Mouse (Mus musculus) ES-E14 (cell line): ENCODE measurements at regions not wholly inside any gene's neighbourhood (a gene's known extent, or its start where the extent isn't known, plus 50 kb on each side); places are given as distances from the start of the nearest gene placed in this dataset.

ENCODE experiments used
- DNase-seq: peaks from one replicate; pipeline ENCODE4 v3.0.0-alpha.2; 2013; ENCODE audit warnings: low read depth, low spot score
- H3K27ac ChIP-seq: 2 replicates; pipeline ENCODE4 v1.5.1; 2012; ENCODE audit warnings: low read depth, mild to moderate bottlenecking, low read length, moderate library complexity, mixed read lengths; ENCODE audit not compliant: poor library complexity, insufficient read depth, severe bottlenecking
- H3K36me3 ChIP-seq: 2 replicates; pipeline ENCODE4 v1.6.1; 2012; ENCODE audit warnings: mild to moderate bottlenecking, low read length, moderate library complexity, mixed read lengths; ENCODE audit not compliant: control insufficient read depth, poor library complexity, insufficient read depth, severe bottlenecking
- H3K4me1 ChIP-seq, 2 experiments: fragments of 150-350 bp in 1 of 2; sonication (generic) in 1 of 2; 2 replicates each; pipeline ENCODE4 v1.6.1; 2012; ENCODE audit warnings: low read length in 2 of 2, mild to moderate bottlenecking in 1 of 2, mixed read lengths in 1 of 2; ENCODE audit not compliant: control insufficient read depth in 2 of 2, insufficient read depth in 2 of 2, poor library complexity in 1 of 2
- H3K4me3 ChIP-seq, 2 experiments: fragments of 150-350 bp in 1 of 2; sonication (generic) in 1 of 2; 2 replicates each; pipeline ENCODE4 v1.5.1; 2012; ENCODE audit warnings: low read length in 2 of 2, low read depth in 1 of 2, mild to moderate bottlenecking in 1 of 2, mixed read lengths in 1 of 2; ENCODE audit not compliant: insufficient read depth in 1 of 2, poor library complexity in 1 of 2, severe bottlenecking in 1 of 2
- H3K9ac ChIP-seq: 2 replicates; pipeline ENCODE4 v1.6.1; 2012; ENCODE audit warnings: low read depth, mild to moderate bottlenecking, low read length, mixed read lengths; ENCODE audit not compliant: poor library complexity, insufficient read depth, severe bottlenecking
- H3K9me3 ChIP-seq: fragments of 150-350 bp; sonication (generic); 2 replicates; pipeline ENCODE4 v1.6.1; 2012; ENCODE audit warnings: low read depth, mild to moderate bottlenecking, low read length; ENCODE audit not compliant: control insufficient read depth, insufficient read depth
- CHD2 ChIP-seq: IDR thresholded peaks from 2 replicates; pipeline ENCODE4 v1.6.1; 2014; ENCODE audit warnings: mild to moderate bottlenecking, low read depth, low read length, inconsistent platforms
- HCFC1 ChIP-seq: IDR thresholded peaks from 2 replicates; pipeline ENCODE4 v1.6.1; 2012; ENCODE audit warnings: low read length, inconsistent platforms, borderline replicate concordance; ENCODE audit not compliant: insufficient read depth
- MAFK ChIP-seq: IDR thresholded peaks from 2 replicates; pipeline ENCODE4 v1.6.1; 2014; ENCODE audit warnings: mild to moderate bottlenecking, low read depth, low read length, inconsistent platforms; ENCODE audit not compliant: insufficient read depth
- ZC3H11A ChIP-seq: IDR thresholded peaks from 2 replicates; pipeline ENCODE4 v1.6.1; 2012; ENCODE audit warnings: low read depth, mild to moderate bottlenecking, inconsistent platforms, low read length, borderline replicate concordance
- ZNF384 ChIP-seq: IDR thresholded peaks from 2 replicates; pipeline ENCODE4 v1.6.1; 2012; ENCODE audit warnings: low read depth, low read length, inconsistent platforms
- in situ Hi-C, 2 experiments: fragments of 600-800 bp; cut with MboI; formaldehyde crosslinking; loops; one replicate each; pipeline ENCODE4 v1.15.1; 2025; ENCODE audit warnings: low sequenced_read_pairs in 2 of 2, inconsistent platforms in 1 of 2; ENCODE audit not compliant: unreplicated experiment in 2 of 2

- H3K9me3 ChIP-seq, result no peaks in the 10 kb centered on the region
- H3K27ac ChIP-seq, result no peak overlapping the region
- DNase-seq, result peak; percentile 30
- no peak overlapping the region for H3K4me3 ChIP-seq
- in situ Hi-C loops, result no loop called here
- 0 out of 2 replicates have a peak, but pooled peaks have one; percentile 8 for TF ChIP-seq ZC3H11A
- TF ChIP-seq CHD2, result no peak
- no peaks in the 10 kb centered on the region for H3K36me3 ChIP-seq
- no peak overlapping the region for H3K9ac ChIP-seq
- no peaks in the 10 kb centered on the region; a peak in 1 of 4 replicates for H3K4me1 ChIP-seq
Measured at GRCm38 (mm10) chr10:111636283-111636682, 130.2 kb downstream of the Phlda1 start.

GRCm38 (mm10) chr10:111637084-111637735, 131.1 kb downstream of the Phlda1 start:
- TF ChIP-seq ZC3H11A, result no peak
- TF ChIP-seq MAFK, result no peak
- TF ChIP-seq HCFC1, result no peak
- no peak for TF ChIP-seq CHD2
- no peak for TF ChIP-seq ZNF384

GRCm38 (mm10) chr10:111639866-111640265, 133.8 kb downstream of the Phlda1 start:
- H3K27ac ChIP-seq, result no peak overlapping the region
- no peak overlapping the region for H3K4me3 ChIP-seq
- in situ Hi-C loops, result no loop called here
- peak; percentile 16 for DNase-seq
- H3K36me3 ChIP-seq, result no peaks in the 10 kb centered on the region
- no peak overlapping the region for H3K9ac ChIP-seq
- TF ChIP-seq ZC3H11A, result no peak
- TF ChIP-seq CHD2, result no peak
- no peak for TF ChIP-seq HCFC1
- no peak for TF ChIP-seq ZNF384
- TF ChIP-seq MAFK, result no peak
- H3K9me3 ChIP-seq, result no peaks in the 10 kb centered on the region
- H3K4me1 ChIP-seq, result no peaks in the 10 kb centered on the region; a peak in 1 of 4 replicates

More at GRCm38 (mm10) chr10:111637084-111637735, 131.1 kb downstream of the Phlda1 start:
- in situ Hi-C loops, result no loop called here
- Histone ChIP-seq H3K9me3 (no peaks in the 10 kb centered on the region), H3K9ac (no peak overlapping the region), H3K36me3 (no peaks in the 10 kb centered on the region), H3K4me3 (no peak overlapping the region), H3K27ac (no peak overlapping the region), H3K4me1 (no peaks in the 10 kb centered on the region; a peak in 1 of 4 replicates)
- DNase-seq, result no peak

- H3K9ac ChIP-seq, result no peak overlapping the region
- H3K9me3 ChIP-seq, result no peaks in the 10 kb centered on the region
- no peaks in the 10 kb centered on the region for H3K36me3 ChIP-seq
- no peak for TF ChIP-seq MAFK
- no peak for TF ChIP-seq CHD2
- no peak for TF ChIP-seq ZNF384
- no peak for TF ChIP-seq ZC3H11A
- no peak for TF ChIP-seq HCFC1
- H3K27ac ChIP-seq, result no peak overlapping the region
- in situ Hi-C loops, result no loop called here
- no peak overlapping the region for H3K4me3 ChIP-seq
- no peaks in the 10 kb centered on the region for H3K4me1 ChIP-seq
- DNase-seq, result no peak
Measured at GRCm38 (mm10) chr10:111642683-111643082, 136.6 kb downstream of the Phlda1 start.
